Mouse (Mus musculus) monocyte, adult 5-6 weeks (primary cell): ENCODE data around the gene Fancc. TPM values are rescaled to one million over a fixed set of nuclear protein-coding genes. Genes with fewer than 3 reads are reported as not detected.
A peak's percentile ranks its signal among the peaks of the same experiment; 100 is the strongest.
"Not testable (repeated sequence)": the region's sequence is repeated elsewhere in the genome, so short reads cannot be mapped to it uniquely, and the experiment has no call there.

ENCODE experiments used
- ATAC-seq: fragments of 153-309, 156-312 bp; replicated peaks from 2 replicates; pipeline ENCODE4 v1.8.0; 2017; ENCODE audit warnings: mild to moderate bottlenecking; ENCODE audit not compliant: low TSS enrichment, insufficient number of reproducible peaks, severe bottlenecking, poor library complexity, low FRiP score
- total RNA-seq: library from RNA; stranded (forward); fragments of 200-1000, 200-491, 200-594 nt; gene quantifications from 3 replicates; pipeline ENCODE4 v1.2.3, GENCODE M21; 2017

The Fancc gene
- total RNA-seq, 1 experiment from 2014 or later = 5.9 TPM

DNA sequence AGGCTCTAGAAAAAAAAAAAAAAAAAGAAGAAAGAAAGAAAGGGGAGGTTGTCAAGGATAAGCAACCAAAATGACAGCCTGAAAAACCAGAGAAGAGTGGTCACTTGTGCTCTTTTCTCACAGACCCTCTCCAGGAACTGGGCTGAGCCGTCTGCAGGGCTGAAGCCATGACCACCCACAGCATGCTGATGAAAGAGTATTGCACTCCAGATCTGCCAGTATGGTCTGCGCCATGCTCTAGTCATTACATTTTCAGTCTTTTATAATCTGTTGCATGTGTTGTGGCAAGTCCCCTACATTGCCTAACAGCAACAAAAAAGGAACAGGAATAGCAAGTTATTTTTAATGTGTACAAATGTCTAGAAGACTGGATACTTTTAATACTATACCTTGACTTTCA, 114.9 kb downstream of the Fancc start:
- no peak for ATAC-seq

DNA sequence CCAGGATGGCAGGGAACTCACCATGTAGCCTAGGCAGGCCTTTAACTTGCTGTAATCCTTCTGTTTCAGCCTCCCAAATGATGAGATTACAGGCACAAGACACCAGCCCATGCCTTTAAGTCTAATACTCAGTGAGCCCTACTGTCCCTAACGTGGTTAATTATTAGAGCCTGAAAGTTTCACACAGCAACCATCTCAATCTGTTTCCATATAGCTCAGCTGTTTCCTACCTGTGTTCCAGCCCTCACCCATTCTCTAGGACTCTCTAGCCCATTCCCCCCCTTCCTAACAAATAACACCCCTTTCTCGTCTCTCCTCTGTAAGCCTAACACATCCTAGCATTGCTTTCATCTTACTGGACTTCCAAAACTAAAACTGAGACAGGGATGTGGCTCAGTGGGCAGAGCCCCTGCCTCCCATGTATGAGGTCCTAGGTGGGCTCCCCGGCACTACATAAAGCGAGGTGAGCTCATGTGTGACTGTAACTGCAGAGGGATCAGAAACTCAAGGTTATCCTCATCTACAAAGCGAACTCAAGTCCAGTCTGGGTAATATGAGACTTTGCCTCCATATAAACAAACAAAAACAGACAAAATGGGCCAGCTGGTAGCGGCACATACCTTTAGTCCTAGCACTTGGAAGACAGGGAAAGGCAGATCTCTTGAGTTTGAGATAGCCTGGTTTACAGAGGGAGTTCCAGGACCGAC, 123.5 kb downstream of the Fancc start:
- no peak for ATAC-seq

- no peak for ATAC-seq
Observed at GRCm38 (mm10) chr13:63361755-63362154, 135.3 kb downstream of the Fancc start.

DNA sequence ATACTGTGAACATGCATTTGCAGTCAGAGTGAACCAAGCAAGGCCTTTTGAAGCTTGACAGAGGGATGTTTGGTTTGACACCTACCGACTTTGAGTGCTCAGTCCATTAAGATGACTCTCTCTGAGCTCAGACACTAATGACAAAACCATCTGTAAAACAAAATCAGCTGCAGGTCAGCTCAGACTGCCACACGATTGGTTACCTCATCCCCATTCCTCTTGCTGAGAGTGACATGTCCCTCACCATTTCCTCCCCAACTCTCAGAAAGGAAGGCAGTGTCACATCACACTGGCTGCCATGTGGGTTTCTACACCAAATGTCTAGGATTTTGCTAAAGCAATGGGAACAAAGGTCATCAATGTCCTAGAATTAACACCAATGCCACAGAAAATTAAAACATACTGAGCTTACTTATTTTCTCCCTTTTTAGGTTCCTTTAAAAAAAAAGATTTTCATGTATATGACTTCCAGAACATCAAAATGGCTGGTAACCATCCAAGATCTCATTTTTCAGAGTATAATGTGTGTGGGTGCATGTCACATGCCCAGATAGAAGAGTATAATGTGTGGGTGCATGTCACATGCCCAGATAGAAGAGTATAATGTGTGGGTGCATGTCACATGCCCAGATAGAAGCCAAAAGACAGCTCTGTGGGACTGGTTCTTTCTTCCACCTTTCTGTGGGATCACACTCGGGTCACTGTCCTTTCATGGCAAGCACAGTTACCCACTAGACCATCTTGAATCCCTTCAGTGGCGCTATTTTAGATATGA, 136.8 kb downstream of the Fancc start:
- ATAC-seq = no peak

- ATAC-seq = no peak
Observed at GRCm38 (mm10) chr13:63359393-63359792, 137.7 kb downstream of the Fancc start.

- ATAC-seq = 0 out of 2 replicates have a peak, but pooled peaks have one; percentile 56
Observed at GRCm38 (mm10) chr13:63356558-63356957, 140.5 kb downstream of the Fancc start.

DNA sequence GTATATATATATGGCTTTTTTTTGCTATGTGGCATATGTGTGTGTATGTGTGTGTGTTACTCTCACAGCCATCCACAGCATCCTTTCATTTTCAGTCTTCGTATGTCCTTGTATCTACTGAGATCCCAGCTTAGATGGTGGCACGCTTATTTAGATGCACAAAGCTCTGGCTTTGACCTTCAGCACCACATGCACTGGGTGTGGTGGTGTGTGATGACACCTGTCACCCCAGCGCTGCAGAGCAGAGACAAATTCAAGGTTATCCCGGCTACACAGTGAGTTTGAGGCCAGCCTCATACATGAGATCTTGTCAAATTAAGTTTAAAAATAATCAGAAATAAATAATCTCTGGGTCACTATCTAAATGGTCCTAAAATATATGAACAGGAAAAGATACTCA, 141.0 kb downstream of the Fancc start:
- no peak for ATAC-seq

- not testable (repeated sequence) for ATAC-seq
Observed at GRCm38 (mm10) chr13:63353312-63353711, 143.8 kb downstream of the Fancc start.

DNA sequence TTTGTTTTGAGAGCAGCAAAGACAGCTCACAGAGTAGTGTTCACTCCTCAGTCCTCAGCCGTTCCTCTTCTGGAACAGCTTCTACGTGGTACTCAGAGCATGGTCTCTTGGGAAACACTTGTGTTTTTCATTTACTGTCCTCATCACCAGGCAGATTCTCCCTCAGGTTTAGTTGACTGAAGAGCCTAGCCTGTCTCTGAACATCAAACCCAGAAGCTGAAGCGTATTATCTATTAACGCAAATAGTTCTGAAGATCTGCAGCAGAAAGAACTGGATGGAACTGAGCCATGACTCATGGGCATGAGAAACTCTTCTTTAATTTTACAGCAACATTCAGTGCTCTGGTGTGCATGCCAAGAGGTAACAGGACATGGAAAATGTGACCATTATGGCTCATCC, 147.0 kb downstream of the Fancc start:
- ATAC-seq = no peak

DNA sequence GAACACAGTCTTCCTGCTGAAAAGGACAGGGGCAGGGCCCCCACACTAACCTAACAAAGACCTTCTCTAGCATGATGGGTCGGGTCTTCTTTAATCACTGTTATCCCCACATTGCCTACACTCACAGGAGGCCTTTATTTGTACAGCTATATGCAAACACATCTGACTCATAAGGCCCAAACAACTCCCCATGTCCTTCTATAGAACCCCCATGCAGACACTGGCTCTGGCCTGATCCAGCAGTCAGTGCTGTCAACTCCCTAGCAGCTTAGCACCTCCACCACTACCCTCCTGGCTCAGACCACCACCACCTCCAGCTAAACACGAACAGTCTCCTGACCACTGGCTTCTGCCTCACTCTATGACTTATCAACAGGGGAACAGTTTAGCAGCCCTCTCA, 149.4 kb downstream of the Fancc start:
- no peak for ATAC-seq

- ATAC-seq = no peak
Observed at GRCm38 (mm10) chr13:63345476-63346225, 151.4 kb downstream of the Fancc start.

- no peak for ATAC-seq
Observed at GRCm38 (mm10) chr13:63344481-63344880, 152.6 kb downstream of the Fancc start.

DNA sequence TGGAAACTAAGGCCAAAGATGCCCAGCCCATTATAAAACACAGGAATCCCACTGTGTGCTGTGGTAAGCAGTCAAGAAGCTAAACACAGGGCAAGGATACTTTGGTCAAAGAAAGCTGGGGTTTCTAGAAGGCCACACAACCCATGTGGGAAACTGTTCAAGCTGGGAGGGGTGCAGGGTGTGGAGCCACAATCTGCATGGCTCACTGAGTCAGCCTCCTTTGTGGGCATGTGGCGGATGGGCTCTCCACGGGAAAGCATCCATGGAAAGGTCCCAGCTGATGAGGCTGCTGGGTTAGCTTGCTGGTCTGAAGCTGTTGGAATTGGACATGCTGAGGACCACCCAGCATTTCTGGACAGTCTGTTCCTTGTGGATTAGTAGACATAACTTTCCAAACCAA, 154.3 kb downstream of the Fancc start:
- no peak for ATAC-seq

DNA sequence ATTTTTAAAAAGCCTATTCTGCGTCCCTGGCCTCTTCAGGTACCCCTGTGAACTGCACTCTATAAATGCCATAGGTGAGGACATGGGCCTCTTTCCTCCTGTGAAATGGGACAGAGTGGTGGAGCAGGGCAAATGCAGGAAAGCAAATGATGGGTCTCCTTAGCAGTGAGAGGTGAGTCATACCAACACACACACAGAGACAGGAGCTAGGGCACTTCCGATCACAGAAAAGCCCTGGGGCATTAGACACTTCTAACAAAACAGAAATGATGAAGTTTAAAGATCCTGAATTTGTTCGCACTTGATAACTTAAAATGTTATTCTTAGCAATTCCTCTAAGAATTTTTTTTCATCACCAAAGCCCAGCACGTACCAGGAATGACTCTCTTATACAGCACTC, 157.1 kb downstream of the Fancc start:
- ATAC-seq = no peak

- no peak for ATAC-seq
Observed at GRCm38 (mm10) chr13:63337239-63337960, 159.7 kb downstream of the Fancc start.

DNA sequence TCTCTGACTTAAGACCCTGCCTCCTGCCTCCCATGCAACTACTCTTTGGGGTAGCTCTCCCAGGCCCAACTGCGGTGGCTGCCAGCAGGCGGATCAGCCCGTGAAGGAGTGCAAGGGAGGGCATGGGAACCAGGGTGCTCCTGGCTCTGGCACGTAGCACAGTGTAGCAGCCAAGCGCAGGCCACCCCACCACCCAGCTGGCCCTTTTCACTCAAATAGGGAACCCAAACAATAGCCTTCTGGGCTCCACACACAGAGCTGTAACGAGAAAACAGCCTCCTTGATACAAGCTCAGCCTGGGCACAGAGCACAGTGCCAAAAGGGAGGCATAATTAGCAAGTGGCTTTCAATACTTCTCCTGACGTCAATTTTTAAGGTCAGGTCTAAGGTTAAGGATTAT, 160.7 kb downstream of the Fancc start:
- no peak for ATAC-seq

DNA sequence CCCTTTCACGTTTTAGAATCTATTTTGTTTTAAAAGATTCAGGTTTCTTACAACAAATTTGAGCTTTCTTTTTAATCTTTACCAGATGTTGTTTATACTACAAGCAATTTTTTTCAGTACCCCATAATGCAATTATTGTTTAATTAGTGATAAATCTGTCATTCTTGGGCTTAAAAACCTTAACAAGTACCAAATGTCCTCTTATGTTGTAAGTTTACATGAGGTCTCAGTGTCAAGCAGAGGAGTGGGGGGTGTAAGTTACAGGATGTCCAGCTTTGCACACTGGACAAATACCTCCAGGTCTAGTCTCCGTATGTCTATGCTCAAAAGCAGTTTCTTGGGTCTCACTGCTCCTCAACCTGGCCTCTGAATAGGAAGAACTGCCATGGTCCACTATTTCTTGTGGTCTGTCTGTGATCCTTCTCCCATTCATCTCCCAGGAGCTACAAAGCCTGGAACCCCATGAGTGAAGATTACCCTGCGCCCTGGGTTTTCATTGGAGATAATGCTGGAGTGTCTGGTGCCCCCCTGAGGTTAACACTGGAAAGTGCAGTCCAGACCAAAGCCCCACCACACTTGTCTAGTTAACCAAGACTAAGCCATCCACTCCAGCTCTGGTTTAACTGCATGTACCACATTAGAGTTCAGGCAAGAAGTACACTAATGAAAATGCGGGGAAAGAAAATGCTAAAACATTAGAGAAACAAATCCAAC, 161.5 kb downstream of the Fancc start:
- no peak for ATAC-seq

- peak; percentile 54; the same call in 1 of the 2 replicates for ATAC-seq
Observed at GRCm38 (mm10) chr13:63332576-63333300, 164.3 kb downstream of the Fancc start.
